Mouse (Mus musculus) bone marrow, adult 2 months (tissue): ENCODE measurements around the gene Dtx1. TPM values are rescaled to one million over a fixed set of nuclear protein-coding genes. Genes with fewer than 3 reads are reported as not detected.

Source experiments
- H3K27ac ChIP-seq: fragments of 200-500 bp; 2 replicates; pipeline ENCODE4 v1.5.1; 2012; ENCODE audit warnings: low read depth, mild to moderate bottlenecking, control low read depth, inconsistent platforms, low read length; ENCODE audit not compliant: control insufficient read depth, poor library complexity, insufficient read depth
- H3K4me1 ChIP-seq: fragments of 200-500 bp; 2 replicates; pipeline ENCODE4 v1.6.1; 2011; ENCODE audit warnings: low read length; ENCODE audit not compliant: control insufficient read depth, insufficient read depth
- H3K4me3 ChIP-seq: fragments of 200-500 bp; replicated peaks from 2 replicates; pipeline ENCODE3; 2011; ENCODE audit warnings: mild to moderate bottlenecking, low read depth, low read length, control low read depth; ENCODE audit not compliant: control insufficient read depth
- CTCF ChIP-seq: fragments of 200-500 bp; IDR thresholded peaks from 2 replicates; pipeline ENCODE4 v1.5.1; 2011; ENCODE audit warnings: low read length, control low read depth; ENCODE audit not compliant: control insufficient read depth, insufficient read depth
- POLR2A ChIP-seq: fragments of 200-500 bp; IDR thresholded peaks from 2 replicates; pipeline ENCODE4 v1.6.1; 2011; ENCODE audit warnings: low read depth, mild to moderate bottlenecking, control low read depth, low read length, borderline replicate concordance; ENCODE audit not compliant: control insufficient read depth
- WGBS: fragments of 180-500 bp; shearing (Covaris S2); methylation state at CpG from one replicate; pipeline ENCODE4 v1.1.7; 2018; 5-methylcytosine and 5-hydroxymethylcytosine counted together
- polyA plus RNA-seq: library from polyadenylated mRNA; stranded (reverse); fragments of >200 nt; gene quantifications from 2 replicates; pipeline ENCODE4 v1.2.4, GENCODE M21; 2011; ENCODE audit warnings: low replicate concordance; ENCODE audit not compliant: missing spikeins, insufficient read depth, insufficient read length

The Dtx1 gene
- polyA plus RNA-seq, 1 experiment, result 3.6 TPM

DNA sequence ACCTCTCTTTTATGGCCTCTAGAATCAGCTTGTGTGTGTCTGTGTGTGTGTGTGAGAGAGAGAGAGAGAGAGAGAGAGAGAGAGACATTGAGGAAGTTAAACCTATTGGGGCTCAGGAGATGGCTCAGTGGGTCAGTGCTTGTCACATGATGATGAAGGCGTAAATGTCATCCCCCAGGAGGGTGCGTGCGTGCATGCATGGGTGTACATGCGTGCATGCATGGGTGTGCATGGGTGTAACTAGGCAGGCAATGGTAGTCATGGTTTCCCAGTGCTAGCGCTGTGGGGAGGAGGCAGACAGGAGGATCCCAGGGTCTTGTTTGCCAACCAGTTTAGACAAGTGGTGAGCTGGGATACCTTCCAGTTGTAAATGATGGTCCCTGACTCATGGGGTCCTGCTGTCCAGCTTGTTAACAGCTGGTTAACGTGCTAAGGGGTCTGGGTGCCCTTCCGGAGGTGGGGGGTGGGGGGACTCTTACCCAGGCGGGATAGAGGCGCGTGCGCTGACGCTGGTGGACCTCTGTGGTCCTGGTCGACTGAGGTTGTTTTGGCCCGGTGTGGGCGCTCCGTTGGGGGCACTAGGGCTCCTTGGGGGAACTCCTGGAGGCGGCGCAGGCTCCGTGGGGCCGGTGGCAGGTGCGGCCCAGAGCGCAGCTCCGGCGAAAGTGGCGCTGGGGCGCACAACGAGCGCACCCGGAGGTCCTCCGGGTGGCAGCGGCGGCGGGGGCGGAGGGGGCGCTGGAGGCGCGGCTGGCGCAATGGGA is 17.6 kb downstream of the Dtx1 start:
- H3K27ac ChIP-seq, result peak overlapping the region; percentile 56
- no peak for TF ChIP-seq CTCF
- no peak for TF ChIP-seq POLR2A
- H3K4me1 ChIP-seq, result peaks cover 3% of the 10 kb centered on the region; the same call in 1 of the 2 replicates
- WGBS, result 16% methylated on average over 38 of the region's 38 CpGs
- no peak overlapping the region for H3K4me3 ChIP-seq

GRCm38 (mm10) chr5:120692034-120692433 is 19.7 kb downstream of the Dtx1 start:
- Histone ChIP-seq H3K4me3 (no peak overlapping the region), H3K4me1 (peaks cover 6% of the 10 kb centered on the region), H3K27ac (no peak overlapping the region)
- TF ChIP-seq CTCF (no peak), POLR2A (no peak)
- 76% methylated on average over 19 of the region's 19 CpGs for WGBS

- no peak overlapping the region for H3K4me3 ChIP-seq
Observed at GRCm38 (mm10) chr5:120690417-120690816, 21.3 kb downstream of the Dtx1 start.

DNA sequence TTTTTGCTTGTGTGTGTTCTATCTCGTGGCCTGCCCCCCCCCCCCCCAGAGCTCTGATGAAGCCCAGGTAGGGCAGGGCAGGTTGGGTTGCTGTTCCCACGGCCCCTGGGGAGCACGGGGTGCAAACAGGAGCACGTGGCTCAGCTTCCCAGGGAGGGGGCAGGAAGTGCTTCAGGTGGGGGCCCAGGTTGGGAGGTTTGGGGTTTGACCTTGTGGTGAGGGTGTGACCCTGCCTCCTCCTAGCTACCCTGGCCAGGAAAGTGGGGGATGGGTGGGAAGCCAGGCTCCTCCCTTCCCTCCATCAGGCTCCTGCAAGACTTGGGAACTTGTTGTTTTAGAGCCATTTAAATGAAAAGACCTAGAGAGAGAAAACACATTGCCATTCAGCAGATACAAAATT is 23.3 kb downstream of the Dtx1 start:
- Histone ChIP-seq H3K27ac (no peak overlapping the region), H3K4me1 (peaks cover 4% of the 10 kb centered on the region), H3K4me3 (no peak overlapping the region)
- 4% methylated on average over 4 of the region's 4 CpGs for WGBS
- TF ChIP-seq CTCF, result no peak
- no peak for TF ChIP-seq POLR2A

More at GRCm38 (mm10) chr5:120690417-120690816, 21.3 kb downstream of the Dtx1 start:
- 70% methylated on average over 4 of the region's 4 CpGs for WGBS
- TF ChIP-seq CTCF (no peak), POLR2A (no peak)
- Histone ChIP-seq H3K27ac (peak overlapping the region; percentile 71), H3K4me1 (peaks cover 4% of the 10 kb centered on the region)

DNA sequence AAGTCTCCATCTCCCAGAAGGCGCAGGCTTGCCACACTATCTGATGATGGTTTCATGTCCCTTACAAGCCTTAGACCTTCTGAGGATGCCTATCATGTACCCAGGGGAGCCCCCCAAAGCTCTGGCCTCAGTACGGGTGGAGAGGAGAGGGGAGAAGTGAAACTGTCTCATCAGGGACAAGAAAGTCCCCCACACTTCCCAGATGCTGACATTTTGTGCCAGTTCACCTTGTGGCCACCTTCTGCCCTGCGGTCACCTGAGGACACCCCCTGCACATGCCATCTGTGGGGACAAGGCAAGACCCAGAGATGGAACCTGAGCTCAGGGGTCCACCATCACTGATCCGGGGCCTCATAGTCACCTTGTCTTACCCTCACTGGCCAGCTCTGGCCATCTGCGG is 23.8 kb downstream of the Dtx1 start:
- Histone ChIP-seq H3K4me3 (no peak overlapping the region), H3K4me1 (peaks cover 4% of the 10 kb centered on the region)
- 63% methylated on average over 5 of the region's 5 CpGs for WGBS

GRCm38 (mm10) chr5:120687484-120687851 is 24.3 kb downstream of the Dtx1 start:
- H3K4me1 ChIP-seq, result peaks cover 4% of the 10 kb centered on the region
- TF ChIP-seq CTCF, result no peak
- no peak for TF ChIP-seq POLR2A
- peak overlapping the region; percentile 16; the same call in 1 of the 2 replicates for H3K27ac ChIP-seq
- H3K4me3 ChIP-seq, result no peak overlapping the region
- WGBS, result 56% methylated on average over 3 of the region's 3 CpGs

More for the DNA sequence above, 23.8 kb downstream of the Dtx1 start:
- peak overlapping the region; percentile 19 for H3K27ac ChIP-seq
- TF ChIP-seq CTCF, result 0 out of 2 replicates have a peak, but pooled peaks have one; percentile 6
- no peak for TF ChIP-seq POLR2A

DNA sequence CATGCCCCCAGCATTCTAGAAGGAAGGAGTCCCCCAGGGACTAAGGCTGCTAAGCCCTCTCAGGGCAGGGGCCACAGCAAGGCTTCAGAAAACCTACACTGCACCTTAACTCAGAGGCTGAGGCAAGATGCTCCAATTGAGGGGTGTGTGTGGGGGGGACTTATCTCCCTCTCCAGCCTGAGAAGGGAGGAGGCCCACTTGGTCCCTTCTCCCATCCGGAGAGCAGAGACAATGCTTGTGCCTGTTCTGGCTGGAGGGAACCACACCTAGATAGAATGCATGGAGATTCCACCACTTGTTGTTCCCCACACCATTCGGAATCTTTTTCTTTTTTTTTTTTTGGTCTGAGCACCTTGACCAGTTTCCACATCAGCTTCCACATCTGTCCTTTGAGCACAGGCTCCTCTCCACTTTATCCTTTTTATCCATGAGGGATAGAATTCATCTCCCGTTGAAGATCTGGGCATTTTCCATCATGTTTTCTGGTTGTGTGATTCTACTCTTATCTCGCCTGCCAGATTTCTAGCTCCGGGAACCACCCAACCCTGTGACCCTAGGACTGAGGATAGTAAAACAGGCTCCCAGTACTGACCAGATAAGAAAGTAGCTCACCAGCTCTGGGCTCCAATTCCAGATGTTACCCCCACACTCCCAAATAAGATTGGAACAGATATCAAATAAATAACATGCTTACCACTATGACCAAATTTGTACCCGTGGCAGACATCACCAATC is 24.8 kb downstream of the Dtx1 start:
- Histone ChIP-seq H3K4me1 (peaks cover 4% of the 10 kb centered on the region), H3K4me3 (no peak overlapping the region), H3K27ac (no peak overlapping the region)
- 62% methylated on average over 6 of the region's 6 CpGs for WGBS
- TF ChIP-seq POLR2A (no peak), CTCF (no peak)

DNA sequence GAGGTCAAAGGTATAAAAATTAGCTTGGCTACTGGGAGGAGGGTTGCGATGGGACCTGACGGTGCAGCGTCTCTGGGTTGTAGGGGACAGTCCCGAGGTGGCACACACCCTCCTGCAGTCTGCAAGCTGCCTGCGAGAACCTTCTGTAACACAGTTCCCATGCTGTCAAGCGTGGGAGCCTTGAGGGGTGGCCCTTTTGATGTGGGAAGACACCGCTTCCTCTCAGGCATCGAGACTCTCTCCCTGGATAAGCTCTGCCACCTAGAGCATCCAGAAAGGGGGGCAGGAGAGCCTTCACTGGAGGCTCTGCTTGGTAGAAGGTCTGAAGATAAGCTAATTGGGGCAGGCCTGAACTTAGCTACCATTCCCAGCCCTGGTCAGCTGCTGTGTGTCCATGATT is 26.0 kb downstream of the Dtx1 start:
- H3K27ac ChIP-seq, result no peak overlapping the region
- WGBS, result 49% methylated on average over 8 of the region's 8 CpGs
- H3K4me1 ChIP-seq, result peaks cover 2% of the 10 kb centered on the region
- no peak overlapping the region for H3K4me3 ChIP-seq
- TF ChIP-seq CTCF (no peak), POLR2A (no peak)
